Mouse (Mus musculus): ENCODE data around the gene Ablim2. TPM values are rescaled to one million over a fixed set of nuclear protein-coding genes. Genes with fewer than 3 reads are reported as not detected.

Gene Ablim2
- polyA plus RNA-seq, 1 experiment, result 5.1 TPM

- Histone ChIP-seq H3K36me3 (ENCODE audit: control insufficient read depth, insufficient read depth, low read length) (no peaks in the 10 kb centered on the region), H3K27ac (ENCODE audit: insufficient read depth, low read length) (no peak overlapping the region), H3K27me3 (ENCODE audit: control insufficient read depth, insufficient read depth, low read length) (no peaks in the 10 kb centered on the region), H3K4me3 (ENCODE audit: extremely low read depth, insufficient read depth, insufficient read length) (no peak overlapping the region), H3K4me1 (ENCODE audit: control insufficient read depth, insufficient read depth, insufficient read length) (no peaks in the 10 kb centered on the region)
- DNase-seq (ENCODE audit: low read depth in 1 of 2, low spot score in 2 of 2), result no peak
- TF ChIP-seq POLR2A (IDR thresholded peaks at IDR 0.05; ENCODE audit: low read depth, low read length) (no peak), CTCF (IDR thresholded peaks at IDR 0.05; ENCODE audit: extremely low read depth, insufficient read depth, insufficient read length, insufficient replicate concordance) (no peak)
These were observed 162.9 kb downstream of the Ablim2 start for GRCm38 (mm10) chr5:35920557-35920956.

- DNase-seq (ENCODE audit: low read depth in 1 of 2, low spot score in 2 of 2), result no peak
- Histone ChIP-seq H3K36me3 (ENCODE audit: control insufficient read depth, insufficient read depth, low read length) (no peaks in the 10 kb centered on the region), H3K4me1 (ENCODE audit: control insufficient read depth, insufficient read depth, insufficient read length) (no peaks in the 10 kb centered on the region), H3K4me3 (ENCODE audit: extremely low read depth, insufficient read depth, insufficient read length) (no peak overlapping the region), H3K27ac (ENCODE audit: insufficient read depth, low read length) (no peak overlapping the region), H3K27me3 (ENCODE audit: control insufficient read depth, insufficient read depth, low read length) (no peaks in the 10 kb centered on the region)
- WGBS, result 90% methylated on average over 6 of the region's 6 CpGs
- TF ChIP-seq CTCF (IDR thresholded peaks at IDR 0.05; ENCODE audit: extremely low read depth, insufficient read depth, insufficient read length, insufficient replicate concordance), result no peak
These were observed 163.5 kb downstream of the Ablim2 start for GRCm38 (mm10) chr5:35921141-35921540.

- WGBS, result 75% methylated on average over 10 of the region's 10 CpGs
- Histone ChIP-seq H3K4me1 (ENCODE audit: control insufficient read depth, insufficient read depth, insufficient read length) (no peaks in the 10 kb centered on the region), H3K4me3 (ENCODE audit: extremely low read depth, insufficient read depth, insufficient read length) (no peak overlapping the region), H3K27me3 (ENCODE audit: control insufficient read depth, insufficient read depth, low read length) (no peaks in the 10 kb centered on the region), H3K27ac (ENCODE audit: insufficient read depth, low read length) (no peak overlapping the region), H3K36me3 (ENCODE audit: control insufficient read depth, insufficient read depth, low read length) (no peaks in the 10 kb centered on the region)
- TF ChIP-seq POLR2A (IDR thresholded peaks at IDR 0.05; ENCODE audit: low read depth, low read length), result no peak
- TF ChIP-seq CTCF (IDR thresholded peaks at IDR 0.05; ENCODE audit: extremely low read depth, insufficient read depth, insufficient read length, insufficient replicate concordance), result no peak
- no peak for DNase-seq (ENCODE audit: low read depth in 1 of 2, low spot score in 2 of 2)
These were observed 164.0 kb downstream of the Ablim2 start for GRCm38 (mm10) chr5:35921595-35922254.

- Histone ChIP-seq H3K4me3 (ENCODE audit: extremely low read depth, insufficient read depth, insufficient read length) (no peak overlapping the region), H3K27me3 (ENCODE audit: control insufficient read depth, insufficient read depth, low read length) (no peaks in the 10 kb centered on the region), H3K4me1 (ENCODE audit: control insufficient read depth, insufficient read depth, insufficient read length) (no peaks in the 10 kb centered on the region), H3K36me3 (ENCODE audit: control insufficient read depth, insufficient read depth, low read length) (no peaks in the 10 kb centered on the region), H3K27ac (ENCODE audit: insufficient read depth, low read length) (no peak overlapping the region)
- 87% methylated on average over 6 of the region's 6 CpGs for WGBS
- no peak for TF ChIP-seq CTCF (IDR thresholded peaks at IDR 0.05; ENCODE audit: extremely low read depth, insufficient read depth, insufficient read length, insufficient replicate concordance)
- no peak for DNase-seq (ENCODE audit: low read depth in 1 of 2, low spot score in 2 of 2)
These were observed 165.8 kb downstream of the Ablim2 start for GRCm38 (mm10) chr5:35923448-35923847.

- TF ChIP-seq CTCF (IDR thresholded peaks at IDR 0.05; ENCODE audit: extremely low read depth, insufficient read depth, insufficient read length, insufficient replicate concordance) (no peak), POLR2A (IDR thresholded peaks at IDR 0.05; ENCODE audit: low read depth, low read length) (no peak)
- Histone ChIP-seq H3K4me3 (ENCODE audit: extremely low read depth, insufficient read depth, insufficient read length) (no peak overlapping the region), H3K36me3 (ENCODE audit: control insufficient read depth, insufficient read depth, low read length) (no peaks in the 10 kb centered on the region), H3K4me1 (ENCODE audit: control insufficient read depth, insufficient read depth, insufficient read length) (no peaks in the 10 kb centered on the region), H3K27me3 (ENCODE audit: control insufficient read depth, insufficient read depth, low read length) (no peaks in the 10 kb centered on the region), H3K27ac (ENCODE audit: insufficient read depth, low read length) (no peak overlapping the region)
- no peak for DNase-seq (ENCODE audit: low read depth in 1 of 2, low spot score in 2 of 2)
- 81% methylated on average over 12 of the region's 12 CpGs for WGBS
These were observed 167.5 kb downstream of the Ablim2 start for GRCm38 (mm10) chr5:35925171-35925634.

- no peaks in the 10 kb centered on the region for H3K4me1 ChIP-seq (ENCODE audit: control insufficient read depth, insufficient read depth, insufficient read length)
- TF ChIP-seq CTCF (IDR thresholded peaks at IDR 0.05; ENCODE audit: extremely low read depth, insufficient read depth, insufficient read length, insufficient replicate concordance) (no peak), POLR2A (IDR thresholded peaks at IDR 0.05; ENCODE audit: low read depth, low read length) (no peak)
- no peak overlapping the region for H3K4me3 ChIP-seq (ENCODE audit: extremely low read depth, insufficient read depth, insufficient read length)
- H3K27ac ChIP-seq (ENCODE audit: insufficient read depth, low read length), result no peak overlapping the region
- H3K36me3 ChIP-seq (ENCODE audit: control insufficient read depth, insufficient read depth, low read length), result no peaks in the 10 kb centered on the region
- DNase-seq (ENCODE audit: low read depth in 1 of 2, low spot score in 2 of 2), result no peak
- H3K27me3 ChIP-seq (ENCODE audit: control insufficient read depth, insufficient read depth, low read length), result no peaks in the 10 kb centered on the region
- 83% methylated on average over 8 of the region's 8 CpGs for WGBS
These were observed 168.8 kb downstream of the Ablim2 start for GRCm38 (mm10) chr5:35926511-35926910.

- no peak overlapping the region for H3K4me3 ChIP-seq (ENCODE audit: extremely low read depth, insufficient read depth, insufficient read length)
- DNase-seq (ENCODE audit: low read depth in 1 of 2, low spot score in 2 of 2), result no peak
- no peak for TF ChIP-seq POLR2A (IDR thresholded peaks at IDR 0.05; ENCODE audit: low read depth, low read length)
- TF ChIP-seq CTCF (IDR thresholded peaks at IDR 0.05; ENCODE audit: extremely low read depth, insufficient read depth, insufficient read length, insufficient replicate concordance), result no peak
- no peaks in the 10 kb centered on the region for H3K36me3 ChIP-seq (ENCODE audit: control insufficient read depth, insufficient read depth, low read length)
- WGBS, result 75% methylated on average over 5 of the region's 5 CpGs
- no peak overlapping the region for H3K27ac ChIP-seq (ENCODE audit: insufficient read depth, low read length)
- H3K27me3 ChIP-seq (ENCODE audit: control insufficient read depth, insufficient read depth, low read length), result no peaks in the 10 kb centered on the region
- no peaks in the 10 kb centered on the region for H3K4me1 ChIP-seq (ENCODE audit: control insufficient read depth, insufficient read depth, insufficient read length)
These were observed 173.6 kb downstream of the Ablim2 start for GRCm38 (mm10) chr5:35931296-35931695.

Measured in spleen, adult 2 months (tissue).